ENCODE assay signal across 9 mouse cellular contexts in genomic region chr15:11904848-11905672, GRCm38 (mm10). TPM values are rescaled to one million over a fixed set of nuclear protein-coding genes. Genes with fewer than 3 reads are reported as not detected.
DNase-seq lines count a peak whose midpoint lies in the region; ATAC-seq and TF ChIP-seq lines count a peak whose summit lies in the region.
"Had no signal": no experiment of that assay in that cellular context is flagged by ENCODE, and none has a peak within 500 bp of the region (broad histone marks: within the 10 kb centered on the region; RNA-seq: fewer than 3 reads in every experiment).

No protein-coding gene starts in this region.

- peak overlapping the region; percentile 82 for H3K27ac ChIP-seq in layer of hippocampus, adult 2 months
- peak overlapping the region; percentile 87 for H3K27ac ChIP-seq in heart, embryonic 11.5 days (ENCODE audit: low read depth, low read length)
- H3K27ac ChIP-seq in kidney, embryonic 14.5 days (ENCODE audit: low read depth, low read length), result 0 out of 2 replicates have a peak overlapping the region, but pooled peaks have one; percentile 42
- H3K27ac ChIP-seq in lung, embryonic 16.5 days (ENCODE audit: low read length), result peak overlapping the region; percentile 80

- peak in 1 of 2 experiments; percentile 26 for DNase-seq in layer of hippocampus, adult 2 months (ENCODE audit: low spot score in 2 of 2)
- DNase-seq in layer of hippocampus, adult 9-10 months (ENCODE audit: low spot score), result no peak
- DNase-seq in embryo, embryonic 11 days, result peak; percentile 69
- DNase-seq in right cerebral cortex, adult 18-20 months, result peak; percentile 34
- DNase-seq in thymus, postnatal 36 days, result no peak

- peaks cover 3% of the 10 kb centered on the region; the same call in 1 of the 2 replicates for H3K4me1 ChIP-seq in heart, embryonic 11.5 days (ENCODE audit: control insufficient read depth, insufficient read depth, low read length)
- H3K4me1 ChIP-seq in kidney, embryonic 14.5 days (ENCODE audit: control insufficient read depth, insufficient read depth, low read length), result peaks cover 21% of the 10 kb centered on the region
- H3K4me1 ChIP-seq in lung, embryonic 16.5 days (replicated peaks; ENCODE audit: control insufficient read depth, insufficient read depth, low read length), result peaks cover 23% of the 10 kb centered on the region

- ATAC-seq in heart, embryonic 11.5 days (replicated peaks; ENCODE audit: insufficient number of reproducible peaks, low FRiP score, low TSS enrichment), result no peak
- peak; percentile 2; the same call in 1 of the 2 replicates for ATAC-seq in kidney, embryonic 14.5 days (ENCODE audit: low FRiP score, low TSS enrichment)
- no peak for ATAC-seq in lung, embryonic 16.5 days (ENCODE audit: low read depth)

- H3K9ac ChIP-seq in heart, embryonic 11.5 days (ENCODE audit: low read depth, low read length), result peak overlapping the region; percentile 73
- peak overlapping the region; percentile 67 for H3K9ac ChIP-seq in kidney, embryonic 14.5 days (ENCODE audit: low read depth, low read length)
- H3K9ac ChIP-seq in lung, embryonic 16.5 days (ENCODE audit: low read length), result peak overlapping the region; percentile 77

- TF ChIP-seq CTCF in layer of hippocampus, adult 2 months (conservative IDR thresholded peaks at IDR 0.05), result no peak

- WGBS in heart, embryonic 11.5 days (ENCODE audit: insufficient replicate concordance), result under 1% methylated on average over 90 of the region's 90 CpGs
- under 1% methylated on average over 90 of the region's 90 CpGs for WGBS in kidney, embryonic 14.5 days
- under 1% methylated on average over 82 of the region's 90 CpGs for whole genome bisulfite sequencing in lung, embryonic 16.5 days

- no peaks in the 10 kb centered on the region for H3K9me3 ChIP-seq in heart, embryonic 11.5 days (replicated peaks; ENCODE audit: control insufficient read depth, low read length)
- H3K9me3 ChIP-seq in kidney, embryonic 14.5 days (ENCODE audit: control insufficient read depth, low read length), result no peaks in the 10 kb centered on the region
- no peaks in the 10 kb centered on the region for H3K9me3 ChIP-seq in lung, embryonic 16.5 days (ENCODE audit: control insufficient read depth, low read length)

- H3K36me3 ChIP-seq in heart, embryonic 11.5 days (ENCODE audit: control insufficient read depth, insufficient read depth, low read length), result no peaks in the 10 kb centered on the region
- no peaks in the 10 kb centered on the region for H3K36me3 ChIP-seq in kidney, embryonic 14.5 days (ENCODE audit: control insufficient read depth, insufficient read depth, low read length)
- no peaks in the 10 kb centered on the region for H3K36me3 ChIP-seq in lung, embryonic 16.5 days (ENCODE audit: control insufficient read depth, insufficient read depth, low read length)

- H3K4me3 ChIP-seq in layer of hippocampus, adult 2 months, result peak overlapping the region; percentile 52
- peak overlapping the region; percentile 60 for H3K4me3 ChIP-seq in heart, embryonic 11.5 days (ENCODE audit: low read depth, low read length)
- peak overlapping the region; percentile 59 for H3K4me3 ChIP-seq in kidney, embryonic 14.5 days (ENCODE audit: low read length)
- H3K4me3 ChIP-seq in lung, embryonic 16.5 days (ENCODE audit: low read length), result peak overlapping the region; percentile 61

- 0 out of 2 replicates have a peak, but pooled peaks cover 3% of the 10 kb centered on the region for H3K27me3 ChIP-seq in heart, embryonic 11.5 days (ENCODE audit: control insufficient read depth, insufficient read depth, low read length)
- H3K27me3 ChIP-seq in kidney, embryonic 14.5 days (ENCODE audit: control insufficient read depth, insufficient read depth, low read length), result peaks cover 35% of the 10 kb centered on the region
- H3K27me3 ChIP-seq in lung, embryonic 16.5 days (ENCODE audit: control insufficient read depth, insufficient read depth, low read depth, low read length), result peaks cover 8% of the 10 kb centered on the region; the same call in 1 of the 2 replicates

- peak overlapping the region; percentile 82 for H3K4me2 ChIP-seq in heart, embryonic 11.5 days
- peak overlapping the region; percentile 87 for H3K4me2 ChIP-seq in kidney, embryonic 14.5 days (replicated peaks; ENCODE audit: low read depth, low read length)
- peak overlapping the region; percentile 83 for H3K4me2 ChIP-seq in lung, embryonic 16.5 days (ENCODE audit: low read depth, low read length)

RNA-seq across cellular contexts. Expression of gene Npr3, which starts 2.0 kb away (rescaled TPM):
- total RNA-seq in layer of hippocampus, adult 2 months (2021), result 10 to 100 TPM; 15.7 to 17.7 TPM
- polyA plus RNA-seq in heart, embryonic 11.5 days (2014; fragmentation: Nextera tagmentation; extraction: Ambion mirVana), result 15.7 and 16.0 TPM in 2 replicates
- 5.6 and 8.1 TPM in 2 replicates for polyA plus RNA-seq in kidney, embryonic 14.5 days (2014; fragmentation: Nextera tagmentation; extraction: Ambion mirVana)
- polyA plus RNA-seq in lung, embryonic 16.5 days (2015; fragmentation: Nextera tagmentation; extraction: Ambion mirVana), result 7.4 and 8.1 TPM in 2 replicates
- total RNA-seq: MEL had no signal

Comparison
In these comparisons a context has a peak if more than half of its experiments do, and no peak if none do; other contexts are left out.
1. DNase-seq: peak in embryo, embryonic 11 days (single experiment) and right cerebral cortex, adult 18-20 months (single experiment); none in layer of hippocampus, adult 9-10 months (single experiment) and thymus, postnatal 36 days (0 of 2).
2. Peak in every context shown above with its lines, with median percentiles within 50 percentile points of each other: H3K27ac ChIP-seq, H3K4me3 ChIP-seq, H3K4me2 ChIP-seq and H3K9ac ChIP-seq.